Mouse (Mus musculus): Measurements from ENCODE around the gene Pstk. TPM values are rescaled to one million over a fixed set of nuclear protein-coding genes. Genes with fewer than 3 reads are reported as not detected.

Gene Pstk
- 49.0 and 51.4 TPM in 2 replicates for polyA plus RNA-seq (2015; fragmentation: Nextera tagmentation; extraction: Ambion mirVana)

DNA sequence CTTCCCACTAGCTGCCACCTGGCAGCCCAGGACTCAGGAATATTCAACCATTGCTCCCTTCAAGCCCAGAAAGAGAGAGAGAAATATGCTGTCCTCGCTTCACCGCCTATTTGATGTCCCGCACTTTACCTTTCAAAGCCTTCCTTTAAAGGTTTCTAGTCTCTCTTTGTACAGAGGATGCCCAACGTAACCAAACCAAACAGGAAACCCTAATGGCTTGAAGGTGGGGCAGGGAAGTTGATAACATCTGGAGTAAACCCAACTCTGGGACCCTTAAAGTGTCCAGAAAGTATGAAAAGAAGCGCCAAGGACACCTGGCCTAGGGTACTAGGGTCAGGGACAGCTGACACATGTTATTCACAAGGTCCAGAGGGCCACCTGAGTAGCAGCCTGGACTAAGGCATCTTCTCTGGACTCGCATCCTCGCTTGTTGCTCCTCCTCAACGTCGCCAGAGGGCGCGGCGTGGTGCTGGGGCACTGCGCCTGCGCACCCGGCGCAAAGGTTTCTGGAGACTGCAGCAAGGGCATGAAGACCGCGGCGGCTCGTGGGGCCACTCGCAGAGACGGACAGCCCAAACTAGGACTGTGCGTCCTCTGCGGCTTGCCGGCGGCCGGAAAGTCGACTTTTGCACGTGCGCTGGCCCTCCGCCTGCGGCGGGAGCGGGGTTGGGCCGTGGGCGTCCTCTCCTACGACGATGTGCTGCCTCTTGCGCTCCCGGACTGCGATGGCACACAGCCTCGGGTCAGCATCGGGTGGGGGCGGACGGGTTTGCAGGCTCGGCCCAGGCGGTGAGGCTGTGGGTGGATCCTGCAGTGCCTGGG is at the start of gene Pstk:
Gene Pstk, plus strand, starts transcription at position 494 of the 822 bp plus-strand sequence.
- Histone ChIP-seq H3K4me1 (replicated peaks) (peaks cover 9% of the 10 kb centered on the region), H3K4me2 (peak within 1 kb of the TSS; percentile 83), H3K9ac (peak within 1 kb of the TSS; percentile 96), H3K27me3 (no peaks in the 10 kb centered on the region), H3K4me3 (peak within 1 kb of the TSS; percentile 89), H3K9me3 (no peaks in the 10 kb centered on the region), H3K27ac (replicated peaks) (peak within 1 kb of the TSS; percentile 93), H3K36me3 (no peaks in the 10 kb centered on the region)
- peak; percentile 96 for ATAC-seq (ENCODE audit: low FRiP score, low read depth)
- 5% methylated on average over 47 of the region's 47 CpGs for WGBS

DNA sequence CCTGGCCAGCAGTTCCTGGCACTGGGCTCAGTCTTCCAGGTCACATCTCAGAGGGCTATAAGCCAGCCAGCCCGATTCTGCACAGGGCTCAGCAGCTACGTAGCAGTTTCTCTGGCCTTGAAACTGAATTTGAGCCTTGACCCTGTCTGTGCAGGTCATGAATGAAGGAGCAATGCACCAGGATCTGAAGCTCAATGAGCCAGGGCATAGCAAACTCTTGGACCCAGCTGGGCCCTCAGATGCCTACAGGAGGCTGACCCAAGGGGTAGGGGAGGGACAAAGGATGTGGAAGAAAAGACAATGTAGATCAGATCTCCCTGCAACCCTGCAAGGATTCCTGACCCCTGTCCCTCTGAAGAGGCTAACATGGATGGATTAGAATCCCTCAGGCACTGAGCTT is 48.7 kb upstream of the Pstk start, which contains the start of gene Cuzd1:
Gene Cuzd1, minus strand, starts transcription at position 101 of the 400 bp plus-strand sequence.
- Histone ChIP-seq H3K27me3 (no peaks in the 10 kb centered on the region), H3K9me3 (no peaks in the 10 kb centered on the region), H3K4me1 (replicated peaks) (no peaks in the 10 kb centered on the region), H3K4me3 (no peak within 1 kb of the TSS), H3K36me3 (no peaks in the 10 kb centered on the region), H3K4me2 (no peak within 1 kb of the TSS), H3K27ac (replicated peaks) (no peak within 1 kb of the TSS), H3K9ac (no peak within 1 kb of the TSS)
- ATAC-seq (ENCODE audit: low FRiP score, low read depth), result no peak
- 84% methylated on average over 2 of the region's 2 CpGs for WGBS

DNA sequence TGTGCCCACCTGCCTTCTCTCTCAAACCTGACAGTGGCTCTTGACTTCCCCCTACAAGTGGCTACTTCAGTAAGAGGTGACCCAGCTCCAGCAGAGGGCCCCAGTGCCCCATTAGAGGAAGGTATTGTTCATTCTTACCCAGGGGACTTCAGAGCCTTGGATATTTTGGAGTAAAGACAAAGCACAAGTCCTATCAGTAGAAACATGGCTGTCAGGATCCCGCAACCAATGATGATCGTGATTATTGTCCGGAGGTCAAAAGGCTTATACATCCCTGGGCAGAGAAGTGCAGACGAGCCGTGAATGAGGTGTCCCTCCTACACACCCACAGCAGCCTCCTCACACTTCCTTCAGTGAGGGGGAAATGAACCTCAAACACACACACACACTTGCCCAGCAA is 43.9 kb upstream of the Pstk start:
- Histone ChIP-seq H3K36me3 (no peaks in the 10 kb centered on the region), H3K27me3 (no peaks in the 10 kb centered on the region), H3K4me2 (no peak overlapping the region), H3K4me3 (no peak overlapping the region), H3K9me3 (no peaks in the 10 kb centered on the region), H3K4me1 (replicated peaks) (no peaks in the 10 kb centered on the region), H3K27ac (replicated peaks) (no peak overlapping the region), H3K9ac (no peak overlapping the region)
- WGBS, result 96% methylated on average over 5 of the region's 5 CpGs
- no peak for ATAC-seq (ENCODE audit: low FRiP score, low read depth)

DNA sequence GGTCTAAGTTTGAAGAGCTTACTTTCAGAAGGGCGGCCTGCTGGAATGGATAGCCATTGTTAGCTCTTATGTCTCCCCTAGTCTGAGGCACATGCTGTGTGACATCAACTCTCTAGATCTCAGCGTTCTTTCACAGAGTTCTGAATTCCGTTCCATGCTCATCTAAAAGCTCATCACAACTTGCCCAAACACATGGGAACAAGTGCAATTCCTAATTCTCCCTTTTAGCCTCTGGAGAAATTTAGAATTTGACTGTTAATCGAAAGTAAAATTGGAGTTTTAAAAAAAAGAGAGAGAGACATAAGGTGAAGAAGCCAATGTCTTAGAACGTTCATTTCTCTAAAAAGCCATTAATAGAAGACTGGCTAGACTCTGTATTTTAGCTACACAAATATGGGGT is 41.5 kb upstream of the Pstk start, which contains the start of gene Fam24b:
Gene Fam24b, minus strand, starts transcription at position 101 of the 400 bp plus-strand sequence.
- Histone ChIP-seq H3K4me3 (no peak within 1 kb of the TSS), H3K27ac (replicated peaks) (no peak within 1 kb of the TSS), H3K9ac (no peak within 1 kb of the TSS), H3K27me3 (no peaks in the 10 kb centered on the region), H3K4me1 (replicated peaks) (no peaks in the 10 kb centered on the region), H3K4me2 (no peak within 1 kb of the TSS), H3K36me3 (no peaks in the 10 kb centered on the region), H3K9me3 (no peaks in the 10 kb centered on the region)
- 94% methylated on average over 5 of the region's 5 CpGs for WGBS
- no peak for ATAC-seq (ENCODE audit: low FRiP score, low read depth)

GRCm38 (mm10) chr7:131331688-131332087 is 39.3 kb upstream of the Pstk start:
- no peaks in the 10 kb centered on the region for H3K4me1 ChIP-seq (replicated peaks)
- 85% methylated on average over 2 of the region's 2 CpGs for WGBS
- no peak overlapping the region for H3K4me3 ChIP-seq
- no peak overlapping the region for H3K27ac ChIP-seq (replicated peaks)
- no peaks in the 10 kb centered on the region for H3K27me3 ChIP-seq
- H3K9ac ChIP-seq, result no peak overlapping the region
- H3K9me3 ChIP-seq, result no peaks in the 10 kb centered on the region
- no peak overlapping the region for H3K4me2 ChIP-seq
- H3K36me3 ChIP-seq, result no peaks in the 10 kb centered on the region
- no peak for ATAC-seq (ENCODE audit: low FRiP score, low read depth)

DNA sequence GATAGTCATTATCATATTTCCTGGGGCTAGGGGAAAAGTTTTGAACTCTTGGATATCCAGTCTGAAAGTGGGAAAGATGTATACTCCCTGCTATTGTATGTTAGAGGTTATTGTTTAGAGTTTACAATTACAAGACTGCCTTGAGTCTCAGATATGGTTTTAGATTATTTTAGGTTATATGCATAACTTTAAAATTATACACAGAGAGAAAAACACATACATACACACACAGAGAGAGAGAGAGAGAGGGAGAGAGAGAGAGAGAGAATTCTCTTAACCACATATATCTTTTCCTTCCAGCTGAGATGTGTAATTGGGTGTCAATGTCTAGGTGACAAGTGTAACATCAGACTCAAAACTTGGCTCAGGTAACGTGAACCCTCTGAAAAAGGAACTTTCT is 37.4 kb upstream of the Pstk start, which contains the start of gene Fam24a:
Gene Fam24a, plus strand, starts transcription at position 301 of the 400 bp plus-strand sequence.
- Histone ChIP-seq H3K27ac (replicated peaks) (no peak within 1 kb of the TSS), H3K9ac (no peak within 1 kb of the TSS), H3K4me1 (replicated peaks) (no peaks in the 10 kb centered on the region), H3K4me3 (no peak within 1 kb of the TSS), H3K36me3 (no peaks in the 10 kb centered on the region), H3K4me2 (no peak within 1 kb of the TSS), H3K27me3 (no peaks in the 10 kb centered on the region), H3K9me3 (no peaks in the 10 kb centered on the region)
- no peak for ATAC-seq (ENCODE audit: low FRiP score, low read depth)
- 57% methylated on average over 1 of the region's 1 CpGs for WGBS

GRCm38 (mm10) chr7:131337502-131338068 is 33.4 kb upstream of the Pstk start:
- H3K4me2 ChIP-seq, result no peak overlapping the region
- no peak overlapping the region for H3K27ac ChIP-seq (replicated peaks)
- H3K27me3 ChIP-seq, result no peaks in the 10 kb centered on the region
- no peaks in the 10 kb centered on the region for H3K9me3 ChIP-seq
- ATAC-seq (ENCODE audit: low FRiP score, low read depth), result no peak
- no peak overlapping the region for H3K9ac ChIP-seq
- no peaks in the 10 kb centered on the region for H3K4me1 ChIP-seq (replicated peaks)
- WGBS, result 38% methylated on average over 8 of the region's 8 CpGs
- peaks cover 19% of the 10 kb centered on the region for H3K36me3 ChIP-seq
- no peak overlapping the region for H3K4me3 ChIP-seq

- peaks cover 44% of the 10 kb centered on the region for H3K36me3 ChIP-seq
- no peak overlapping the region for H3K4me2 ChIP-seq
- H3K27me3 ChIP-seq, result no peaks in the 10 kb centered on the region
- ATAC-seq (ENCODE audit: low FRiP score, low read depth), result no peak
- WGBS, result 54% methylated on average over 7 of the region's 7 CpGs
- H3K9me3 ChIP-seq, result no peaks in the 10 kb centered on the region
- no peak overlapping the region for H3K9ac ChIP-seq
- no peak overlapping the region for H3K4me3 ChIP-seq
- no peaks in the 10 kb centered on the region for H3K4me1 ChIP-seq (replicated peaks)
- no peak overlapping the region for H3K27ac ChIP-seq (replicated peaks)
Measured at GRCm38 (mm10) chr7:131345856-131346541, 24.9 kb upstream of the Pstk start.

GRCm38 (mm10) chr7:131356105-131356504 is 14.8 kb upstream of the Pstk start:
- ATAC-seq (ENCODE audit: low FRiP score, low read depth), result no peak
- 98% methylated on average over 13 of the region's 13 CpGs for WGBS
- H3K4me1 ChIP-seq (replicated peaks), result peaks cover 3% of the 10 kb centered on the region
- no peak overlapping the region for H3K4me3 ChIP-seq
- H3K27me3 ChIP-seq, result no peaks in the 10 kb centered on the region
- no peak overlapping the region for H3K4me2 ChIP-seq
- peaks cover 45% of the 10 kb centered on the region for H3K36me3 ChIP-seq
- no peak overlapping the region for H3K27ac ChIP-seq (replicated peaks)
- no peak overlapping the region for H3K9ac ChIP-seq
- H3K9me3 ChIP-seq, result no peaks in the 10 kb centered on the region

DNA sequence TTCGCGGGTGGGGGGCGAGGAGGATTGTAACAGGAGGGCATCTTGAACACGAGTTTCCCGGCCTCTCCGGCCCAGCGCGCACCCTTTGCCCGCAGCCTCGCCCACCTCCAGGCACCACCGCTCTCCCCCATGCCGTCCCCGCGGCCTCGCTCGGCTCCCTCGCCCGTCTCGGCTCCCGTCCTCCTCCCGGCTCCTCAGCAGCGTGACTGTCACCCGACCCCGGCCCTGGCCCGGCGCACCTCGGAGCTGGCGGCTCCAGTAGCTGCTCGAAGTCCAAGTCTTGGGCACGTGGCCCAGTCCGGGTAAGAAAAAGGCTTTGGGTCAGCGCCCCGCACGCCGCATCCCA is 8.7 kb upstream of the Pstk start:
- Histone ChIP-seq H3K9ac (peak overlapping the region; percentile 88), H3K9me3 (no peaks in the 10 kb centered on the region), H3K4me1 (replicated peaks) (peaks cover 17% of the 10 kb centered on the region), H3K27ac (replicated peaks) (peak overlapping the region; percentile 87), H3K4me2 (peak overlapping the region; percentile 88), H3K36me3 (peaks cover 15% of the 10 kb centered on the region), H3K27me3 (no peaks in the 10 kb centered on the region), H3K4me3 (peak overlapping the region; percentile 90)
- ATAC-seq (ENCODE audit: low FRiP score, low read depth), result peak; percentile 82
- WGBS, result under 1% methylated on average over 35 of the region's 35 CpGs

- Histone ChIP-seq H3K27ac (replicated peaks) (peak within 1 kb of the TSS; percentile 87), H3K4me1 (replicated peaks) (peaks cover 17% of the 10 kb centered on the region), H3K9ac (peak within 1 kb of the TSS; percentile 88), H3K4me3 (peak within 1 kb of the TSS; percentile 90), H3K9me3 (no peaks in the 10 kb centered on the region), H3K4me2 (peak within 1 kb of the TSS; percentile 88), H3K36me3 (peaks cover 12% of the 10 kb centered on the region), H3K27me3 (no peaks in the 10 kb centered on the region)
- WGBS, result under 1% methylated on average over 55 of the region's 55 CpGs
- peak; percentile 98 for ATAC-seq (ENCODE audit: low FRiP score, low read depth)
Measured at GRCm38 (mm10) chr7:131362615-131363300, 8.2 kb upstream of the Pstk start, which contains the start of gene 2310057M21Rik. Gene 2310057M21Rik (minus strand): TSS chr7:131362759.
